Mouse (Mus musculus): ENCODE measurements around the gene Rpl10a.

DNA sequence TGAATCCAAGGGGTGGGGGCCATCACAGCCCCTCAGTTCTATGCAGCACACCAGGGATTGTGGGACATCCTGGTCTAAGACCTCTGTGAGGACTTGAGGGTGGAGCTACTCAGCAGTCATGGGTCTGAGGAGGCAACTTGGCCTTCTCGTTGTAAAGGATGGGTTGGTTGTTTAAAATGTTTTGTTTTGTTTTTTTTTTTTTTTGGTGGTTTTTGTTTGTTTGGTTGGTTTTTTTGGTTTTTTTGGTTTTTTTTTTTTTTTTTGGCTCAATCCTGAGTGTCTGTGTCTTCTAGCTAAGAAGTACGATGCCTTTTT is 1.9 kb downstream of the Rpl10a start:
- TF ChIP-seq GATA1 (IDR thresholded peaks at IDR 0.05; ENCODE audit: borderline replicate concordance, low read length) (no peak), FLI1 (IDR thresholded peaks at IDR 0.05; ENCODE audit: low read length) (no peak)

Data from megakaryocyte, embryonic 14.5 days (primary cell).